Mouse (Mus musculus) kidney, postnatal 36 days (tissue): ENCODE results near the gene Nlgn2.
"Not testable (repeated sequence)": the region's sequence is repeated elsewhere in the genome, so short reads cannot be mapped to it uniquely, and the experiment has no call there.

Experiments used
- DNase-seq, 2 experiments: peaks; one replicate each; pipeline ENCODE4 v3.0.0; 2021 to 2022; ENCODE audit warnings: mixed read lengths in 2 of 2

Nlgn2 gene

DNA sequence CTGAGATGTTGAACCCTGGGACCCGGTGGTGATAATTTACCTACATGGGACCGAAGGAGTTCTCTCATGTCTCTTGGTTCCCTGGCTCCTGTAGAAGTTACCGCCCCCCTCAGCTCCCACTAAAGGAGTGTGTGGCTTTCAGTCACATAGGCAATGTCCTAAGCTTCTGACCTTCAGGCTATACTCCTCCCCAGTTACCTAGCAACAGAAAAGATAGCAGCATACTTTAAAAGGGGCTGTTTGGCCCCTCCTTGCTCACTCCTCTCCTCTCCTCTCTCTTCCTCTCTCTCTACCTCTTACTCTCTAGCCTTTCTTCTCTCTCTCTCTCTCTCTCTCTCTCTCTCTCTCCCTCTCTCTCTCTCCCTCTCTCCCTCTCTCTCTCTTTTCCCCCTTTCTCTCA, 26.1 kb upstream of the Nlgn2 start:
- DNase-seq: not testable (repeated sequence)

DNA sequence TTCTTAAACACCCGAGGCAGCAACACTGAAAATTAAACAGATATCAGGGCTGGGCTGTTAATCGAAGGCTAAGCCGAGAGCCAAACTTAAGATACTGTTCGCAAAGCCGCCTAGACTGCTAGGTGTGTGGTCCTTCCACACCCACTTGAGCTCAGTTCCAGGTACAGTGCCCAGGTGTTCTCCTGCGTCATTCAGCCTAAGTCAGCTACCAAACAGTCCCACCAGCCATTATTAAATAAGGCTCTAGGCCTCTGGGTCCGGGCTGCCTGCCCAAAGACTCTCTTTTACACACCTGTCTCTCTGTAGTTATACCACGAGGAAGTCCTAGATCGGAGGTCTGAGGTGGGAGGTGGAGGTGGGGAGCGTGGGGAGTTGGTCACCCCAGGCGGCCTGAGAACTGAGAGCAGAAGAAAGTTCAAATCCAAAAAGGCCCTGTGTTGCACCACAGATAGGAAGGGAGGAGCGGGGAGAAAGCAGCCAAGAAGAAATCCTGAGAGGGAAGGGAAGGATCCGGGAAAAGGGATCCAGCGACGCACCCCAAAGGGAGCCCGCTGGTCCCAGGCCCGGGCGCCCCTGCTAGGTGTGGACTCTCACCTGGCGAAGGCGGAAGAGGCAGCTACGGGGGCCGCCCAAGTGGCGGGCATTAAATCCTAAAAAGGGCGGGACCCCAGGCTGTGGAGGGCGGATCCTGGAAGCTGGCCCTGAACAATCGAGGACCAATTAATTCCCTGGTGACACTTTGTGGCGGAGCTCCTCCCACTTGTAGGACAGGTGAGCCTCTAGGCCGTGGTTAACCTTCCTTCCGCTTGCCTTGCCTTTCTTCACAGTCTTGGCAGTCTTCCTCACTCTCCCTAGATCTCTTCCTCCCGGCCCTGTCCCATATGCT, 20.8 kb upstream of the Nlgn2 start, which contains the start of gene Tnk1:
Gene Tnk1 (minus strand): TSS at position 618 of the 886 bp plus-strand sequence.
- peak; percentile 72 to 75 for DNase-seq

DNA sequence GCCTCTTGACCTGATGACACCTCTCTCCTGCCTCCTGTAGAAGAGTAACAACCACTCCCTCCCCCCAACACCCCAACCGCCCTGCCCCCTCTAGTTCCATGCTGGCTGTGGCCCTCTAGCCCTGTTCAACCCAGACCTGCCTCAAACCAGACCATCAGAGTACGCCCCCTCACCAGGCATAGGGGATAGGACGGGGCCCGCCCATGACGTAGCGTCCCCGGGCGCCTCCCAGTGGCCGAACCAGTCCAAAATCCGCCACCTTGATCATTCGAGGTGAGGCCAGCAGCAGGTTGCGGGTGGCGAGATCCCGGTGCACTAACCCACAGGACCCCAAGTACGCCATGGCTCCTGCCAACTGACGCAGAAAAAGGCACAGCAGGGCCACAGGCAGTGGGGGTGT, 17.8 kb upstream of the Nlgn2 start:
- DNase-seq: peak; percentile 31 to 78

DNA sequence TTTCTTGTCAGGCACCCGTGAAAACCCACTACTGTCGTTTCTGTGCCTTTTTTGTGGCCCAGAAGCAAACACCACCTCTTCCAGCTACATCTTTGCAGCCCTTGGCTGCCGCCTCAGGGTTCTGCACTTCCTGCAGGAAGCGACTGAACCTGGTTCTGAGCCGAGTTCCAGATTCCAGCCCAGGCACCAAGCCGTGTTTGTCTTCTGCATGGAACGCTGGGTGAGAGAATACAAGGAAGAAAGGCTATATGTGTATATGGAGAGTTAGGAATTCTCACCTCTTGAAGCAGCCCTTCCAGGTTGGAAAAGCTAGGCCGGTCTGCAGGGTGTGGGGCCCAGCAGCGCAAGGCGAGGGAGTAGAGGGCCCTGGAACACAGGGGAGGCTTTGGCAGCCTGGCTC, 17.1 kb upstream of the Nlgn2 start:
- DNase-seq: no peak

DNA sequence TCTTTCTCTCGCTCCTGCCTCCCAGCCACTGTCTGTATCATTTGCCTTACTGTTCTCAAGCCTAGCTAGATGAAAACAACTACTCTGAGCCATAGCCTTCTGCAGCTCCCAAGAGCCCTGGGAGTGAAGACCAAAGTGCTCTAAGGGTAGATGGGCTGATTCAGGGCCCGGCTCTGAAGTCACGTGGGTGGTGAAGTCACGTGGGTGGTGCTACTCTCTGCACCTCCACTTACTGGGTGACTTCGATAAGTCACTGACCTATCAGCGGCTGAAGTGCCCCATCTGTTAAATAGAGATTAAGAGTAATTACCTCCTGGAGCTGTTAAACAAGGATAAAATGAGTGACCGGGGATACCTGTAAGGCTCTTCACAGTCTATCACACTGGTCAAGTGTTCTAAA, 16.4 kb upstream of the Nlgn2 start:
- DNase-seq: peak; percentile 56 to 67

DNA sequence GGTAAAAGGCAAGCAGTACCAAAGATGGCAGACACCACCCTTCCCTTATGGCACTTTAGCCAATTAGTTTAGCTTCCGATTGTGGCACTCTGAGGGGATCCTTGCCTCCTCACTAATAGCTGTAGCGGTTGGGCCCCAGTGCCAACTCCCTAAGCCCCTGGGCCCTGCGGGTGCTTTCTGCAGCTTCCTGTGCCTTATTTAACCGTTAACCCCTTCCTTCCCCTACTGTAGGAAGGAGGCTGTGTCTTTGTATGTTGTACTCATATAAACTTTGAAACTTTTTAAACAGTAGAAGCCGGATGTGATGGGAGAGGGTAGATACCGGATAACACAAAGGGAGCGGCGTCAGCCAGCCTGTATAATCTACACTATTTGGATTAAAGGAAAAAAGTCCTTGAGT, 13.2 kb upstream of the Nlgn2 start:
- DNase-seq: no peak

DNA sequence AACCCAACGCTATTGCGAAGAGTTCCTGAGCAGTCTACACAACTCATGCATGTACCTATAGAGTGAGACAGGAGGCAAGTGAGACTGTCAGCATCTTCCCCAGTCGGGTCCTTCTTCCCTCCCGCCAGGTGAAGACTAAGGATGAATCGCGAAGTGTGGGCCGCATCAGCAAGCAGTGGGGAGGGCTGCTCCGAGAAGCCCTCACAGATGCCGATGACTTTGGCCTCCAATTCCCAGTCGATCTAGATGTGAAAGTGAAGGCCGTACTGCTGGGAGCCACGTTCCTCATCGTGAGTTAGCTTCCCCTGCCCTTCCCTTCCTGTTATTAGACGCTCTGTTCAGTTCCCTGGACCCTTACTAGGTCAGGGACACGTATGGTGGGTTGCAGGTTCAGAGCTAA, 12.3 kb upstream of the Nlgn2 start:
- no peak for DNase-seq

DNA sequence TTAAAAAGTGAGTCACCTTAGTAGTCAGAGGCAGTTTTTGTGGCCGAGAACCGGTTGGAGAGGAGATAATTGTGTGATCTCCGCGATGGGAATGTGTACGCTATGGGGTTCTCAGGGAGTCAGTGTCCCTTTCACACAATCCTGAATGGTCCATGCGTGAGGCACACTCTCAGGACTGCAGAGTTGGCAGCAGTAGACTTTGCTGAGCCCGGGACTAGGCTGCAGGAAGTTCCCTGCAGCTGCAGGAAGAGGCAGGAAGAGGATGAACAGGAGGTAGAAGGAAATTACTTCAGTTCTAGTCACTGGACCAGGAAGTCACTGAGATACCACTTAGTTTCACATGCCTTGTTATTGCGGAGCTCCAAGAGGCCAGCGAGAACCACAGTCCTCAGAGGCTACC, 11.5 kb upstream of the Nlgn2 start:
- DNase-seq: peak in 1 of 2 experiments; percentile 13

DNA sequence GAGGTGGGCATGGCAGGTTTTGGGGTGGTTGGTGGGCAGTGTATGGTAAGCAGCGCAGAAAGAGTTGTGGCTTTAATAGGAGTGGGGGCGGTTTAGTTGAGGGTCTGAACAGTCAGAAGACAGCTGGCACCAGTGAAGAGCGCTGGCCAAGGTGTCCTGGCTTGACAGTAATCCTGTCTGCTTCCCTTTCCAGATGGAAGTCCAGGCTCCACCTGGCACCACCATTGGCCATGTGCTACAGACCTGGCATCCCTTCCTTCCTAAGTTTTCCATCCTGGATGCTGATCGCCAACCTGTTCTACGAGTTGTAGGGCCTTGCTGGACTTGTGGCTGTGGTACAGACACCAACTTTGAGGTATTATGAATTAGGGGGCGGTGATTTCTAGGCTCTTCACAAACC, 10.4 kb upstream of the Nlgn2 start:
- DNase-seq: no peak

DNA sequence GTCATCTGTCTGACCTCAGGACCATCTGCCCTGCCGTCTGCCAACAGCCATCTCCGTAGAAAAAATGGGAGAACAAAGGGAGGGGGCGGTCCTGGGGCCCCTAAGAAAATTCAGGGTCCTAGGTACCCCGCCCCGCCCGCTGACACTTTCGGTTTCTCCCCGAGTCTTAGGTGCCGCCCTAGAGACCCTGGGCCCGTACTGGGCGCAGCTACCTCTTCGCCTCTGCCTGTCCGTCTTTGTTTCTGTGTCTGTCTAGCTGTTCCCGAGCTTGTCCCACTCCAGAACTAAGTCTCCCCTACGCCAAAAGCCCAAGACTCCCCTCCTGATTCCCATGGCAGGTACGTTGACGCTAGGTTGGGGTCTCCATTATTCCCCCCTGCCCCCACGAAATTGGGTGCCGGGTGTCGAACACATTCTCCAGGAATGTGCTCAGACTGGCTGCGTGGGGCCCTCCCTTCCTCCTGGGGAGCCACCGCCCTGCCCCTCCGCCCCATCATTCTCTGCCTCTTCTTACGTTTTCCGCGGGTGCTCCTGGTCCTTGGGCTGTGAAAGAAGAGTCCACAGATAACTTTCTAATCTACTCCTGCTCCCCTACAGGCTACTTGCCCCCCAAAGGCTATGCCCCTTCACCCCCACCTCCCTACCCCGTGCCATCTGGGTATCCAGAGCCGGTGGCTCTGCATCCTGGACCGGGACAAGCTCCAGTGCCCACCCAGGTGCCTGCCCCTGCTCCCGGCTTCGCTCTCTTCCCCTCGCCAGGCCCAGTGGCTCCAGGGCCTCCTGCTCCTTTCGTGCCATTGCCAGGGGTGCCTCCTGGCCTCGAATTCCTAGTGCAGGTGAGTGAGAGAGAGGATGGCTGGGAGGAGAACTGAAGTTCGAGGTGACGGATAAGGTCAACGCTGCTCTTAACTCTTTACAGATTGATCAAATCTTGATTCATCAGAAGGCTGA, 9.4 kb upstream of the Nlgn2 start:
- DNase-seq: peak in 1 of 2 experiments; percentile 41

DNA sequence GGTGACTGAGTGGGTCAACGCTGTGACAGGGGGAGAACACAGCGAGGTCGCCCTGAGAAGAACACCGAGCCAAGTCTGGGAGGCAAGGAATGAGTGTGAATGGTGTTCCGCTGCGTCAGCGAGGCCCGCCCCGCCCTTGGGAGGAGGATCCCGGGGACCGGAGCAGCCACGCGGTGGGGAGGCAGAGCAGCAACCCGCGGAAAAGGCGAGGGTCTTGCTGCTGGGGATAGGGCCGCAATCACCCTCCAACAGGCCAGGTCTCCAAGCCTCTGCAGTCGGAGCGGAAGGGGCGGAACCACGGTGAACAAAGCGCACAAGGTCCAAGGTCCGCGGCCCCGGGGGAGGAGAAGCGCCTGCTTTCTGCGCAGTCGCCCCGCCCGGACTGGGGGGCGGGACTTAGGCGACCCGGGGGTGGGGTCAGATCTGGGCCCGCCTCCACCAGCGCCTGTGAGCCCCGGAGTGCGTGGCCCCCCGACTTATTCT, 8.7 kb upstream of the Nlgn2 start, which contains the start of gene Plscr3:
Gene Plscr3 (plus strand): TSS at position 179 of the 483 bp plus-strand sequence.
- DNase-seq: peak; percentile 96 to 98

DNA sequence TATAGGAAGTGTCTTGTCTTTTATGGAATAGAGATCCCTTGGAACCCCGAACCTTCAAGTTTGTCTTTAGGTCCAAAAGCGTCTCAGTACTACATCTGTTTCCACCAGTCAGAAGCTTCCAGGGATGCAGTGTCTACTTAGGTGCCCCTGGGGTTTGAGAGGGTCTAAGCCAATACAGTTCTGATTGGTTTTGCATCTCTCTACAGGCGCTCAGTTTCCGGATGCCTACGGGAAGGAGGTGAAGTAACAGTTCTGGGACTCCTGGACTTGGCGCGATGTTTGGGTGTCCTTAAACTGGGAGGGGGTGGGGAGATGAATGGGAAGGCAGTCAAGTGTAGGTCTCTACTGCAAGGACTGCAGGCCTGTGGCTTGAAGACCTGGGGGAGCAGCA, 1.1 kb upstream of the Nlgn2 start:
- DNase-seq: peak; percentile 19 to 42

DNA sequence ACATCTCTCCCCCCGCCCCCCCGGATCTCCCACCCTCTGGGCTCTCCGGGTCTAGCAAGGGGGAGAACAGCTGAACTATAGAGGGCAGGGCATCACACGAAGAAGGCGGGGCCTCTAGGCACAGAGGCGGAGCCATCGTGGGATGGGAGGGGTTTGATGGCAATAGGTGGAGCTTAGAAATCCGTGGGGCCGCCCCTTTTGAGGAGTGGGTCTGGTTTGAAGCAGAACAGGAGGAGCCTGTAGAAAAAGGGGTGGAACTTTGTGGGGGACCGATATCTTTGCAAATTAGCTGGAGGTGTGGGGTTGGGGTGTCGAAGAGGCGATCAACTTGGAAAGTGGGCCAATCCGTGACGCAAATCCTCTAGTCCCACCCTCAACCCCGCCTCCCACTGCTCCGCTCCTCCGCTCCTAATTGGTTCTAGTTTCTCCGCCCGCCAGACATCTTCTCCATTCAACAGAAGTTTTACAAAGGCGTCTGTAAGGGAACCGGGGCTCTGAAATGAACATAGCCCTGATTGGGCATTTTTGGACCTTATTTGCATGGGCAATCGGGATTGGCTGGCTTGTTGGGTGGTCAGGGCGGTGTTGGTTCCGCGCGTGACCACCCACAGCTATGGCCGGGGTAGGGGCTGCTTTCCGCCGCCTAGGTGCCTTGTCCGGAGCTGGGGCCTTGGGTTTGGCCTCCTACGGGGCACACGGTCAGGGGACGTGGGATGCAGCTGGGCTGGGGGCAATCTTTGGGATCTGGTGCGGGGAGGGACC, 549 bp upstream of the Nlgn2 start, which contains the start of gene Tmem256:
Gene Tmem256 (plus strand): TSS at position 563 of the 762 bp plus-strand sequence.
- peak; percentile 97 to 99 for DNase-seq

DNA sequence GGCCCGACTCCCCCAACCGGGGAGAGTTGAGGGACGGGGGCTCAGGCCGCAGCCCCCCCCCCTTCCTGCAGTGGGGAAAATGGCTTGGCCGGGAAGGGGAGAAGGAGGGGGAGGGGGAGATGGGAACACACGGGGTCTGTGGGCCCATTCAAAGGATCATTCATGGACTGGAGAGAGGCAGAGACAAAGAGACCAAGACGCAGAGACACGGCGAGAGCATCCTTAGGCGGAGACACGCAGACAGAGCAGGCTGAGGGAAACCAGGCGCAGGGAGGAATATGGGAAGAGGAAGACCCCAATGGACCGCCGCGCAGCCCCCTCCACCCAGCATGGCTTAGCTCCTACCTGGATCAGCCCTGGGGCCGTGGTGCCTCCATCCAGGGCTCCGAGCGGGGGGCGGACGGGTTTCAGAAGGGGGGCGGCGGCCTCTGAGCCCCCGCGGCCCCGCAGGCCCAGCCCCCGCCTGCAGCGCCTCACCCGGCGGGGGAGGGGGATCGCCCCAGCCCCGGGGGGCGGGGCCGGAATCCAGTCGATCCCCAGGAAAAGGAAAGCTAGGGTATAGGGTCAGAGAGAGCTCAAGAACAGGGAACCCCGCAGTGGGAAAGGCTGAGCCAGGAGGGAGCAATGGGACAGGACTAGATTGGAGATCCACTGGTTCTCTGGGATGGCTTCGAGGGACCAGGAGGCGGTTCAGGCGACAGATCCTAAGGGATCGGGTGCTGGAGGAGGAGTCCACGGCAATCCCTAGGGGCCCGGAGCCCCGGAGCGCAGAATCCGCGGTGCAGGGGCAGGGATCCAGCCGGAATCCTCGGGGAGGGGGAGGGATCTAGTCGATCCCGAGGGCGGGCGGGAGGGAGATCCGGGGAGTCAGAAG, 644 bp downstream of the Nlgn2 start:
- peak in 1 of 2 experiments; percentile 49 for DNase-seq

DNA sequence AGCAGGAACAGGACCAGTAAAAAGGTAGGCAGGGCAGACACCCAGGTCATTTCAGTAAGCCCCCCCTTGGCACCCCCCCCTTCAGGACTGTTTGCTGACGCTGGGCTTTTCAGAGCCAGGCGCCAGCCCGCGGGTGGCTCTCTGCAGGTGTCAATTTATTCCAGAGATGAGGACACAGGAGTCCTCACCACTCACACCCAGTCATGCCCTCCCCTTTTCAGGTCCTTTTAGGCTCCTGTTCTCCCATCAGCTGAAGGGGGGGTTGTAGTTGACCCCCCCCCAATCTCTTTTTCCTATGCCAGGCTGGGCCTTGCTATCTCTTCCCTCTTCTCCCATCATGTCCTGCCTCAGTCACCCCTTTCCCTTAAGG, 1.6 kb downstream of the Nlgn2 start:
- DNase-seq: no peak

DNA sequence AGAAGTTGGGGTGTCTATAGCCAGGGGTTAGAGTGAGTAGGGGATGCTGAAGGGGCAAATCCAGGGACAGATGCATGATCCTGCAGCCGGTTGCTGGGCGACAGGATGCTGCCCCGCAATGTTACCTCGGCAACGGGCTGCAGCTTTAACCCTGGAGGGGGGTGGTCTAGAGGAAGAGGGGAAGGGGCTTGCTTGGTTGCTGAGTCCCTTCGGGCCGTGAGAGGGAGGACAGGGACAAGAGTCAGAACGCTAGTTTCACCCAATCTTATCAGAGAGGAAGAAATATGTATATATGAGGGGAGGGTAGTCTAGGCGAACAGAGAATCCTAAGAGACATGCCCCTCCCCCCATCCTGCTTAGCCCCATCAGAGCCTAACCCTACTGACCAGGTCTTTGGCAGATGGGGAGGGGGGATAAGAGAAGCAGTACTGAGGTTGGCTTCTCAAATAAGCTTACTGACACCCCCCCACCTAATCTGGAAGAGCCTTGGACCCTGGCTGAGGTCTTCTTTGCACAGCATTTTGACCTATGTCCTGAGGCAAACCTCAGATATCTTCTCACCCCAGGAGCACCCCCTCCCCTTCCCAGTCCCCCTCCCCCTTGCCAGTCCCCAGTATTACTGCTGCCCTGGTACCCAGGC, 2.1 kb downstream of the Nlgn2 start:
- no peak for DNase-seq

DNA sequence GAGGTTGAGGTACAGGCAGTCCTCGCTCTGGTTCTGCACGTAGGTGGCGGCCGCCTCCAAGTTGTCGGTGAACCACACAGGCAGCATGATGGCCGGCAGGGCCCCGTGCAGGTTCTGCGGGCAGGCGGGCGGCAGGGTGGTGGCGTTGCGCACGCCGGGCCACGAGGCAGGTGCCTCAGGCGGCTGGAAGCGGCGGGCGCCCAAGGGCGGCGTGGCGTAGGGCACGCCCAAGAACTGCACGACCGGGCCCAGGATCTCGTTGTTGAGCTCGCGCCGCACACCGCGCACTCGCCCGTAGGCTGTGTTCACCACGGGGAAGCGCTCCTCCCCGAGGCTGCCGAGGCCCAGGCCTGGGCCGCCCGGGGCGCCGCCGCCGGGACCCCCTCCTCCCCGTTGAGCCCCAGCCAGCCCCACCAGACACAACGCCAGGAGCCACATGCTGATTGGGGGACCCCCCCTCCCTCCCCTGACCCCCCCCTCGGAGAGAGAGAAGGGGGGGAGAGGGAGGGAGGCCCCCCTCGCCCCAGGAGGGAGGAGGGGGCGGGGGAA, 3.5 kb downstream of the Nlgn2 start:
- DNase-seq: peak; percentile 36 to 59

DNA sequence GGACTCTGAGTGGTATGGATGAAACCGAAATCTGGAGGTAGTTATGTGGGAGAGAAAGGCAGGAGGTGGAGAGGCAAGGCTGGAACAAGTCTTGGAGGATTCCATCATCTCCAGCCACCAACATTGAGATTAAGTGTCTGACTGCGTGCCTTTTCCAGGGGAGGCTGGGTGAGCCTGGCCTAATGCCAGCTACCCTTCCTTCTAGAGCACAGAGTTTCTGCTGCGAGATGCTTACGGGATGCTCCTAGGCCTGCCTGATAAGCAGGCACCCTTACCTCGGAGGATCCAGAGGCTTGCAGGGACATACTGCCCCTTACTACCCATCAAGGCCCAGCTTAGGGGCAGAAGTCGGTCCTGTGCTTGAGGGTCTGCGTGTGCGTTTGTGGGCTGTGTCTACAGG, 4.0 kb downstream of the Nlgn2 start:
- no peak for DNase-seq

DNA sequence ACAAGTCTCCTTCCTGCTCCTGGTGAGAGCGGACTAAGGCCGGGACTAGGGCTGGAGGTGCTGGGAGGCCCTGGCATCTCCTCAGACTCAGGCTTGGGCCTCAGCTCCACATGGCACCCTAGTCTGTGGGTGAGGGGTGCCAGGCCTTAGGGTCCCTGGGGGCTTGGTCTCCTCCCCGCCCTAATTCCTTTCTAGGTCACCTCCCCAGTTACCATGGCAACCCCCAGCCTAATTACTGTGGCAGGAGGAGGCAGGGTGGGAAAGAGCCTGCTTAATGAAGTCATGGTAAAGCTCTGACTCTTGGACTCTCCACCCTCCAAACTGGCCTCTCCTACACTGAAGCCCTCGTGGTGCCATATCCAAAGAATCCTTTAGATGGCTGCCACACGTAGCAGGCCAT, 8.8 kb downstream of the Nlgn2 start:
- DNase-seq: no peak

DNA sequence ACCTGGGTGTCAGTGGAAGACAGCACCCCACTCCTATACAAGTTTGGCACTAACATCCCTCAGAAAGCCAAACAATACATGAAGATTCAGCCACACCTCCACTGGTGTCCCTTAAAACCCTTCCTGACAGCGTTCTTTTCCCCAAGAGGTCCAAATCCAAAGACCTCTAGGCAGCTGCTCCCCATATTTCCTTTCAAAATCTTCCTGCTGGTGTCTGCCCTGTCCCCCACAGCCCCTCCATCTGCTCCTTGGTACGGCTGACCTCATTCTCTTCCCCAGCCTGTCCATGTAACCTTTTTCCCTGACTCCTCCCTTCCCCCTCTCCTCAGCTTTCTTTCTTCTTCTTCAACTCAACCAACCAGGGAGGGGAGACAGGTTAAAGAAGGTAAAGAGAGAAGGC, 14.1 kb downstream of the Nlgn2 start:
- no peak for DNase-seq

DNA sequence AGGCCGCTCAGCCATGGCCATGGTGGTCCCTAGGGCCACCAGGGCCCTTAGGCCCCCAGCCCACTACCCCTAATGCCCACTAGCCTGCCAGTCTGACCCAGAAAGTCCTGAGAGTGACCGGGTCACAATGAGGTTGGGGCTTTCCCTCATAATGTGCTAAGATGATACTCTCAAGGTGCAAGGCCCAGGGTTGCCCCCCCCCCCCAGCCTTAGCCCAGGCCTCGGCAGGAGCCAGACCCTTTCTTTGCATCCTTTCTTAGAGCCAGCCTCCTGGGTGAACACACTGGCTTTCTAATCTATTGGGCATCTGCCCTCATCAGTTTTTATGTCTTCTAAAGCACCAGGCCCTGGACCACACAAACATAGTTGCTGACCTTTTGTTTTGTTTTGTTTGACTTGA, 15.5 kb downstream of the Nlgn2 start, which contains the start of gene Spem1:
Gene Spem1 (minus strand): TSS at position 101 of the 400 bp plus-strand sequence.
- no peak for DNase-seq
